ENCODE assay signal across 22 mouse cellular contexts in genomic region chr16:42836404-42837120, GRCm38 (mm10). TPM values are rescaled to one million over a fixed set of nuclear protein-coding genes. Genes with fewer than 3 reads are reported as not detected.
A peak's percentile ranks its signal among the peaks of the same experiment; 100 is the strongest.
DNase-seq lines count a peak whose midpoint lies in the region; ATAC-seq and TF ChIP-seq lines count a peak whose summit lies in the region.
"Had no signal": no experiment of that assay in that cellular context is flagged by ENCODE, and none has a peak within 500 bp of the region (broad histone marks: within the 10 kb centered on the region; RNA-seq: fewer than 3 reads in every experiment).

No protein-coding gene starts in this region.

- H3K36me3 ChIP-seq in liver, adult 2 months (ENCODE audit: control insufficient read depth, insufficient read depth, low read length), result no peaks in the 10 kb centered on the region
- H3K36me3 ChIP-seq in liver, embryonic 11.5 days (ENCODE audit: control insufficient read depth, insufficient read depth, low read length), result no peaks in the 10 kb centered on the region
- H3K36me3 ChIP-seq in liver, postnatal 0 days (replicated peaks; ENCODE audit: insufficient read depth, low read length), result no peaks in the 10 kb centered on the region
- no peaks in the 10 kb centered on the region for H3K36me3 ChIP-seq in liver, embryonic 12.5 days
- no peaks in the 10 kb centered on the region for H3K36me3 ChIP-seq in midbrain, embryonic 11.5 days (ENCODE audit: control insufficient read depth, insufficient read depth, low read length)
- H3K36me3 ChIP-seq in midbrain, embryonic 13.5 days, result no peaks in the 10 kb centered on the region
- H3K36me3 ChIP-seq: G1E had no signal

- no peak for TF ChIP-seq CTCF in liver, adult 2 months (IDR thresholded peaks at IDR 0.05; ENCODE audit: low read depth, low read length)
- no peak for TF ChIP-seq CTCF in liver, postnatal 0 days (IDR thresholded peaks at IDR 0.05; ENCODE audit: low read depth)

- H3K4me3 ChIP-seq in liver, adult 2 months (ENCODE audit: insufficient read depth, low read depth, low read length), result no peak overlapping the region
- no peak overlapping the region for H3K4me3 ChIP-seq in liver, embryonic 11.5 days (ENCODE audit: low read depth, low read length)
- H3K4me3 ChIP-seq in liver, postnatal 0 days (ENCODE audit: low read depth, low read length), result no peak overlapping the region
- no peak overlapping the region for H3K4me3 ChIP-seq in liver, embryonic 12.5 days
- no peak overlapping the region for H3K4me3 ChIP-seq in midbrain, embryonic 11.5 days (ENCODE audit: low read depth, low read length)
- H3K4me3 ChIP-seq in midbrain, embryonic 13.5 days (replicated peaks), result no peak overlapping the region

- H3K27ac ChIP-seq in liver, adult 2 months (replicated peaks; ENCODE audit: insufficient read depth, low read depth, low read length), result peak overlapping the region; percentile 40; the same call in 1 of the 2 replicates
- H3K27ac ChIP-seq in liver, embryonic 11.5 days (ENCODE audit: low read depth, low read length), result no peak overlapping the region
- H3K27ac ChIP-seq in liver, postnatal 0 days (ENCODE audit: low read depth), result no peak overlapping the region; the same call in 1 of the 2 replicates
- H3K27ac ChIP-seq in liver, embryonic 12.5 days, result no peak overlapping the region
- H3K27ac ChIP-seq in midbrain, embryonic 11.5 days (ENCODE audit: low read depth, low read length), result no peak overlapping the region
- H3K27ac ChIP-seq in midbrain, embryonic 13.5 days, result no peak overlapping the region

- no peak for ATAC-seq in liver, embryonic 11.5 days (replicated peaks; ENCODE audit: low FRiP score)
- peak; percentile 93 for ATAC-seq in liver, postnatal 0 days
- ATAC-seq in liver, embryonic 12.5 days, result no peak
- no peak for ATAC-seq in midbrain, embryonic 11.5 days (ENCODE audit: low FRiP score)
- no peak for ATAC-seq in midbrain, embryonic 13.5 days
- ATAC-seq: activated CD4-positive, CD25-positive, alpha-beta regulatory T cell, adult 4 months; CD4-positive, CD25-positive, alpha-beta regulatory T cell, adult 4 months; Patski had no signal

- WGBS in liver, adult 2 months, result 24% methylated on average over 2 of the region's 2 CpGs
- 48% methylated on average over 2 of the region's 2 CpGs for WGBS in liver, embryonic 11.5 days
- 50% methylated on average over 2 of the region's 2 CpGs for WGBS in liver, postnatal 0 days (ENCODE audit: insufficient replicate concordance)
- WGBS in liver, embryonic 12.5 days (ENCODE audit: insufficient replicate concordance), result 40% methylated on average over 2 of the region's 2 CpGs
- 71% methylated on average over 2 of the region's 2 CpGs for WGBS in midbrain, embryonic 11.5 days
- 73% methylated on average over 2 of the region's 2 CpGs for WGBS in midbrain, embryonic 13.5 days

- H3K9me3 ChIP-seq in liver, embryonic 11.5 days (ENCODE audit: control insufficient read depth, low read length), result no peaks in the 10 kb centered on the region
- H3K9me3 ChIP-seq in liver, postnatal 0 days (ENCODE audit: low read length), result no peaks in the 10 kb centered on the region
- no peaks in the 10 kb centered on the region for H3K9me3 ChIP-seq in liver, embryonic 12.5 days (replicated peaks)
- no peaks in the 10 kb centered on the region for H3K9me3 ChIP-seq in midbrain, embryonic 11.5 days (ENCODE audit: control insufficient read depth, low read length)
- no peaks in the 10 kb centered on the region for H3K9me3 ChIP-seq in midbrain, embryonic 13.5 days
- H3K9me3 ChIP-seq: G1E had no signal

- no peak overlapping the region for H3K4me2 ChIP-seq in liver, embryonic 11.5 days
- H3K4me2 ChIP-seq in liver, postnatal 0 days (ENCODE audit: low read depth, low read length), result no peak overlapping the region
- H3K4me2 ChIP-seq in liver, embryonic 12.5 days, result no peak overlapping the region
- H3K4me2 ChIP-seq in midbrain, embryonic 11.5 days, result no peak overlapping the region
- H3K4me2 ChIP-seq in midbrain, embryonic 13.5 days (replicated peaks), result no peak overlapping the region

- DNase-seq in liver, adult 2 months (ENCODE audit: extremely low read depth, low read depth, low spot score), result peak; percentile 71
- DNase-seq in liver, embryonic 11.5 days (ENCODE audit: low spot score), result no peak
- DNase-seq in liver, postnatal 0 days, result no peak
- peak; percentile 71 for DNase-seq in midbrain, embryonic 11.5 days (ENCODE audit: low spot score, missing footprints)
- peak; percentile 4 for DNase-seq in naive thymus-derived CD4-positive, alpha-beta T cell, adult 2 months (ENCODE audit: low read depth)
- no peak for DNase-seq in spleen, postnatal 4 days (ENCODE audit: low spot score in 2 of 2)
- DNase-seq: adrenal gland, adult 2 months; adrenal gland, adult 8-10 months; adrenal gland, postnatal 10 days; adrenal gland, postnatal 14 days; adrenal gland, postnatal 25 days; adrenal gland, postnatal 36 days; B cell, adult 2 months; cerebellum, adult 11 months; cerebellum, adult 11-12 months had no signal

- H3K9ac ChIP-seq in liver, adult 2 months (ENCODE audit: low read depth, low read length), result no peak overlapping the region
- no peak overlapping the region for H3K9ac ChIP-seq in liver, embryonic 11.5 days (ENCODE audit: low read depth, low read length)
- H3K9ac ChIP-seq in liver, postnatal 0 days (replicated peaks), result no peak overlapping the region
- H3K9ac ChIP-seq in liver, embryonic 12.5 days, result no peak overlapping the region
- no peak overlapping the region for H3K9ac ChIP-seq in midbrain, embryonic 11.5 days (ENCODE audit: low read length)
- no peak overlapping the region for H3K9ac ChIP-seq in midbrain, embryonic 13.5 days (replicated peaks)

- no peaks in the 10 kb centered on the region for H3K79me2 ChIP-seq in liver, adult 2 months (ENCODE audit: control insufficient read depth, insufficient read depth, low read length)

- TF ChIP-seq EP300 in liver, postnatal 0 days (IDR thresholded peaks at IDR 0.05; ENCODE audit: low read depth), result peak; percentile 95

- no peaks in the 10 kb centered on the region for H3K27me3 ChIP-seq in liver, adult 2 months (ENCODE audit: control insufficient read depth, insufficient read depth, low read length)
- H3K27me3 ChIP-seq in liver, embryonic 11.5 days (replicated peaks; ENCODE audit: control insufficient read depth, insufficient read depth, low read length), result no peaks in the 10 kb centered on the region
- H3K27me3 ChIP-seq in liver, postnatal 0 days (ENCODE audit: insufficient read depth, low read length), result no peaks in the 10 kb centered on the region
- no peaks in the 10 kb centered on the region for H3K27me3 ChIP-seq in liver, embryonic 12.5 days (replicated peaks)
- H3K27me3 ChIP-seq in midbrain, embryonic 11.5 days (ENCODE audit: control insufficient read depth, insufficient read depth, low read length), result no peaks in the 10 kb centered on the region
- H3K27me3 ChIP-seq in midbrain, embryonic 13.5 days, result no peaks in the 10 kb centered on the region
- H3K27me3 ChIP-seq: CH12.LX, Patski had no signal

- no peak for TF ChIP-seq POLR2A in liver, adult 2 months (IDR thresholded peaks at IDR 0.05; ENCODE audit: extremely low read depth, insufficient read depth, low read length)

- no peaks in the 10 kb centered on the region; the same call in 1 of the 2 replicates for H3K4me1 ChIP-seq in liver, adult 2 months (ENCODE audit: control insufficient read depth, insufficient read depth, low read length)
- no peaks in the 10 kb centered on the region for H3K4me1 ChIP-seq in liver, embryonic 11.5 days (replicated peaks; ENCODE audit: control insufficient read depth, insufficient read depth, low read length)
- no peaks in the 10 kb centered on the region for H3K4me1 ChIP-seq in liver, postnatal 0 days (ENCODE audit: insufficient read depth)
- H3K4me1 ChIP-seq in liver, embryonic 12.5 days, result no peaks in the 10 kb centered on the region
- no peaks in the 10 kb centered on the region for H3K4me1 ChIP-seq in midbrain, embryonic 11.5 days (ENCODE audit: control insufficient read depth, insufficient read depth, low read length)
- no peaks in the 10 kb centered on the region for H3K4me1 ChIP-seq in midbrain, embryonic 13.5 days (replicated peaks)

RNA-seq across cellular contexts. Expression of gene Zbtb20, which starts 39.1 kb away (rescaled TPM):
- total RNA-seq in liver, adult 2 months (2014; rRNA removed), result 51.7 and 52.6 TPM in 2 replicates
- polyA plus RNA-seq in liver, adult 2 months (2012; rRNA removed), result 16.2 and 17.8 TPM in 2 replicates
- polyA plus RNA-seq in liver, embryonic 11.5 days (2014; fragmentation: Nextera tagmentation; extraction: Ambion mirVana), result 6.6 and 7.6 TPM in 2 replicates
- 7.9 and 9.2 TPM in 2 replicates for polyA plus RNA-seq in liver, postnatal 0 days (2015; fragmentation: Nextera tagmentation; extraction: Ambion mirVana)
- polyA plus RNA-seq in liver, embryonic 12.5 days (2016; fragmentation: Nextera tagmentation; extraction: Ambion mirVana), result 3.8 and 4.0 TPM in 2 replicates
- polyA plus RNA-seq in midbrain, embryonic 11.5 days (2014; fragmentation: Nextera tagmentation; extraction: Ambion mirVana), result 44.2 and 45.6 TPM in 2 replicates
- polyA plus RNA-seq in midbrain, embryonic 13.5 days (2015; fragmentation: Nextera tagmentation; extraction: Ambion mirVana), result 79.2 and 86.5 TPM in 2 replicates

Comparison
In these comparisons a context has a peak if more than half of its experiments do, and no peak if none do; other contexts are left out.
1. DNase-seq: peak in liver, adult 2 months (single experiment), midbrain, embryonic 11.5 days (single experiment) and naive thymus-derived CD4-positive, alpha-beta T cell, adult 2 months (single experiment); none in liver, embryonic 11.5 days (single experiment), liver, postnatal 0 days (single experiment) and spleen, postnatal 4 days (0 of 2).